Mouse (Mus musculus) kidney, postnatal 4 days (tissue): ENCODE measurements around the gene Pim2.

ENCODE experiments used
- DNase-seq, 2 experiments: peaks; one replicate each; pipeline ENCODE4 v3.0.0; 2021; ENCODE audit warnings: mixed read lengths in 2 of 2

Gene Pim2

GRCm38 (mm10) chrX:7878007-7878419 lies at the start of gene Pim2:
Gene Pim2 (plus strand): TSS chrX:7878262.
- DNase-seq = peak; percentile 80 to 89

- DNase-seq = no peak
These were observed 40.9 kb upstream of the Pim2 start for GRCm38 (mm10) chrX:7837146-7837545.

GRCm38 (mm10) chrX:7840842-7841162 lies 37.3 kb upstream of the Pim2 start:
- no peak for DNase-seq

- DNase-seq = peak; percentile 93 to 96
These were observed 36.6 kb upstream of the Pim2 start, which contains the start of gene Otud5 for GRCm38 (mm10) chrX:7841163-7842162. Gene Otud5 (plus strand): TSS chrX:7841364.

- peak; percentile 26 to 51 for DNase-seq
These were observed 35.7 kb upstream of the Pim2 start for GRCm38 (mm10) chrX:7842318-7842717.

GRCm38 (mm10) chrX:7847845-7848244 lies 30.2 kb upstream of the Pim2 start:
- no peak for DNase-seq

- peak; percentile 56 to 65 for DNase-seq
These were observed 23.5 kb upstream of the Pim2 start for GRCm38 (mm10) chrX:7854578-7854977.

GRCm38 (mm10) chrX:7859191-7859753 lies 18.8 kb upstream of the Pim2 start:
- no peak for DNase-seq

- DNase-seq = no peak
These were observed 14.9 kb upstream of the Pim2 start for GRCm38 (mm10) chrX:7863181-7863580.

GRCm38 (mm10) chrX:7864551-7864950 lies 13.5 kb upstream of the Pim2 start:
- DNase-seq = no peak

- no peak for DNase-seq
These were observed 12.7 kb upstream of the Pim2 start for GRCm38 (mm10) chrX:7865343-7865742.

GRCm38 (mm10) chrX:7865786-7866185 lies 12.3 kb upstream of the Pim2 start:
- DNase-seq = no peak

- no peak for DNase-seq
These were observed 10.9 kb upstream of the Pim2 start for GRCm38 (mm10) chrX:7867141-7867540.

GRCm38 (mm10) chrX:7868506-7868905 lies 9.6 kb upstream of the Pim2 start:
- no peak for DNase-seq

- no peak for DNase-seq
These were observed 8.2 kb upstream of the Pim2 start for GRCm38 (mm10) chrX:7869826-7870225.

GRCm38 (mm10) chrX:7878495-7878894 lies 433 bp downstream of the Pim2 start:
- no peak for DNase-seq

- peak; percentile 59 to 75 for DNase-seq
These were observed 1.8 kb downstream of the Pim2 start for GRCm38 (mm10) chrX:7879819-7880218.

- DNase-seq = peak; percentile 80 to 89
These were observed 5.9 kb downstream of the Pim2 start, which contains the start of gene Slc35a2 for GRCm38 (mm10) chrX:7883841-7884567. Gene Slc35a2 (plus strand): TSS chrX:7884028.

- no peak for DNase-seq
These were observed 20.1 kb downstream of the Pim2 start for GRCm38 (mm10) chrX:7898211-7898610.

- peak; percentile 88 to 94 for DNase-seq
These were observed 21.1 kb downstream of the Pim2 start, which contains the start of the genes Pqbp1 and Timm17b for GRCm38 (mm10) chrX:7898880-7899874. Gene Pqbp1 (minus strand): TSS chrX:7899269. Gene Timm17b (plus strand): TSS chrX:7899357.

GRCm38 (mm10) chrX:7904441-7904840 lies 26.4 kb downstream of the Pim2 start:
- DNase-seq = no peak

- DNase-seq = no peak
These were observed 29.7 kb downstream of the Pim2 start, which contains the start of gene Gm10491 for GRCm38 (mm10) chrX:7907735-7908134. Gene Gm10491 (minus strand): TSS chrX:7907835.
